Mouse (Mus musculus): Measurements from ENCODE around the gene Tbc1d10a. TPM values are rescaled to one million over a fixed set of nuclear protein-coding genes. Genes with fewer than 3 reads are reported as not detected.
A peak's percentile ranks its signal among the peaks of the same experiment; 100 is the strongest.

The Tbc1d10a gene
- polyA plus RNA-seq (2012; ENCODE audit: insufficient read depth, insufficient read length, missing spikeins) = 16.2 and 17.8 TPM in 2 replicates

DNA sequence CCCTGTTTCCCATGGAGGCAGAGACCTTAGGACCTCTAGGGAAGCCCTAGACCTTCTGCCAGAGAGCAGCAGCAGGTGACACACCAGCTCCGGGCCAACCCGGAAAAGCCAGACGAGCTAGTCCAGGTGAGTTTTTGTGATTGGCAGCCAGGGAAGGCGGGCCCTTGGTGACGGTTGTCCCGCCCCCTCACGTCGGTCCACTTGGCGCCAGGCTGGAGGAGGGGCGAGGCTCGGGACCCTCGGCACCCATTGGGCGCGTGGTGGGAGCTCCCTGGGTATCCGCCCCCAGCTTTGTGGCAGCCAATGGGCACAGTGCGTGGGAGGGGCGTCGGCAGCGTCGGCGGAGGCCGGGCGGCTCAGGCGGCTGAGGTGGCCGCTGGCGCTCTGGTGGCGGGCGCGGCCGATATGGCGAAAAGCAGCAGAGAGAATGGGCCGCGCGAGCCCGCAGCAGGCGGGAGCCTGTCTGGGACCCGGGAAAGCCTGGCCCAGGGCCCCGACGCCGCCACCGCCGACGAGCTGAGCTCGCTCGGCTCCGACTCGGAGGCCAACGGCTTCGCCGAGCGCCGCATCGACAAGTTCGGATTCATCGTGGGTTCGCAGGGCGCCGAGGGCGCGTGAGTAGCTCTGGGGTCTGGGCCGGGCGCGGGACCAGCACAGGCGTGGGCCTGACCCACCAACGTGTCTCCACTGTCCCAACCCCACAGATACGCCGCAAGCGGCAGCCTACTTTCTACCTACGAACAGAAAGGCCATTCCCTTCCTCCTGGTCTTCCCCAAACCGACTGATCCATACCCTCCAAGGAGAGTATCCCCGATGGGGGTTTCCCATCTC lies at the start of gene Tbc1d10a:
Gene Tbc1d10a, plus strand, starts transcription at position 304 of the 832 bp plus-strand sequence.
- Histone ChIP-seq H3K27ac (ENCODE audit: insufficient read depth, low read depth, low read length) (no peak within 1 kb of the TSS), H3K4me3 (ENCODE audit: insufficient read depth, low read length) (peak within 1 kb of the TSS; percentile 97), H3K4me1 (ENCODE audit: control insufficient read depth, insufficient read depth, low read length) (peaks cover 42% of the 10 kb centered on the region)
- TF ChIP-seq POLR2A (IDR thresholded peaks at IDR 0.05; ENCODE audit: borderline replicate concordance, low read depth, low read length) (no peak; the same call in 1 of the 2 replicates), CTCF (IDR thresholded peaks at IDR 0.05; ENCODE audit: low read depth, low read length) (no peak)

DNA sequence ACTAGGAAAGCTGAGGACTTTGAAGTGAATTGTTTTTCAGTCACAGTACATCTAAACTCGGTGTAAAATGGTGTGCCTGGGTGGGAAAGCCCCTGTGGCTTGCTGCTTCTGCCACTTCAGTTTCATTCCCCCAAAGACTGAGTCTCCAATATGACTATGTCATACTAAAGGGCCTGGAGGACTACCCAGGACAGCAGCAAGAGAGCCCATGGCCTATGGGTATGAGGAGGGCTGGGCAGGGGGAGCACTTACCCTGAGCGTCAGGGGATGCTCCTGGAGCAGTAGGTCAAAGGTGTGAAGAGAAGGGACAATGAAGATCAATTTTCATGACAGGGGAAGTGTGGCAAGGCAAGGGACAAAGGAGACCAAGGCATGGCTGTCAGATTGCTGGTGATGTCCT lies 47.6 kb upstream of the Tbc1d10a start:
- Histone ChIP-seq H3K27ac (ENCODE audit: insufficient read depth, low read depth, low read length) (no peak overlapping the region), H3K4me3 (ENCODE audit: insufficient read depth, low read length) (no peak overlapping the region), H3K4me1 (ENCODE audit: control insufficient read depth, insufficient read depth, low read length) (peaks cover 10% of the 10 kb centered on the region)
- TF ChIP-seq CTCF (IDR thresholded peaks at IDR 0.05; ENCODE audit: low read depth, low read length) (no peak), POLR2A (IDR thresholded peaks at IDR 0.05; ENCODE audit: borderline replicate concordance, low read depth, low read length) (no peak)

DNA sequence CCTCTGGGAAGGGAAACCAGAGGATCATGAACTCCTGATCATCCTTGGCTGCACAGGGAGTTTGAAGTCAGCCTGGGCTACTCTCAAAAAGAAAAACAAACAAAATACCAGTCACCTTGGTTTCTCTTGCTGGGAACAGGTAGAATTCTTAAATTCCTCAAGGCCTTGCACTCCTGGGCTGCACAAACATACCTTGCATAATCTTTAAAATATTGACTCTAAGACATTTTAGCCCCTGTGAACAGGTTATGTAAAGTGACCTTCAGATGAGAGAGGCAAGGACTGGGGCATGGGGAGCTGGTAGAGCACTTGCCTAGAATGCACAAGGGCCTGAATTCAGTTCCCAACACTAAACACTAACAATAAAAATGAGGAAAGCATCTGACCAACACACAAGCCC lies 45.1 kb upstream of the Tbc1d10a start:
- Histone ChIP-seq H3K4me3 (ENCODE audit: insufficient read depth, low read length) (no peak overlapping the region), H3K4me1 (ENCODE audit: control insufficient read depth, insufficient read depth, low read length) (peaks cover 7% of the 10 kb centered on the region), H3K27ac (ENCODE audit: insufficient read depth, low read depth, low read length) (no peak overlapping the region)
- TF ChIP-seq POLR2A (IDR thresholded peaks at IDR 0.05; ENCODE audit: borderline replicate concordance, low read depth, low read length) = no peak
- TF ChIP-seq CTCF (IDR thresholded peaks at IDR 0.05; ENCODE audit: low read depth, low read length) = no peak

DNA sequence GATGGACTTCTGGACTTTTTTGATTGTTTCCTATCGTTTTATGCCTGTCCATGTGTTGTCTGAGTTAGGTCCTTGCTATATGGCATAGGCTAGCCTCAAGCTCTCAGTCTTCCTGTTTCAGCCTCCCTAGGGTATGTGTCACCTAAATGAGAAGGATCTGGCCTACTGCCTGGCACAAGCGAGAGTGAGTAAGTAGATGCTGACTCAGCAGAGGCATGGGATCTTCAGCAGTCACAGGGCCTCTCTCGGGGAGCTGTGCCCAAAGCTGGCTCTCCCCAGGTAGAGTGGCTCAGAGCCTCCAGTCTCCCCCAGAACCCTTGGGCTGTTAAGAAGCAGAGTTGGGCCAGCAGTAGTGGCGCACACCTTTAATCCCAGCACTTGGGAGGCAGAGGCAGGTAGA lies 44.2 kb upstream of the Tbc1d10a start:
- Histone ChIP-seq H3K4me1 (ENCODE audit: control insufficient read depth, insufficient read depth, low read length) (peaks cover 7% of the 10 kb centered on the region), H3K4me3 (ENCODE audit: insufficient read depth, low read length) (no peak overlapping the region), H3K27ac (ENCODE audit: insufficient read depth, low read depth, low read length) (no peak overlapping the region)
- TF ChIP-seq POLR2A (IDR thresholded peaks at IDR 0.05; ENCODE audit: borderline replicate concordance, low read depth, low read length) = no peak
- TF ChIP-seq CTCF (IDR thresholded peaks at IDR 0.05; ENCODE audit: low read depth, low read length) = no peak

DNA sequence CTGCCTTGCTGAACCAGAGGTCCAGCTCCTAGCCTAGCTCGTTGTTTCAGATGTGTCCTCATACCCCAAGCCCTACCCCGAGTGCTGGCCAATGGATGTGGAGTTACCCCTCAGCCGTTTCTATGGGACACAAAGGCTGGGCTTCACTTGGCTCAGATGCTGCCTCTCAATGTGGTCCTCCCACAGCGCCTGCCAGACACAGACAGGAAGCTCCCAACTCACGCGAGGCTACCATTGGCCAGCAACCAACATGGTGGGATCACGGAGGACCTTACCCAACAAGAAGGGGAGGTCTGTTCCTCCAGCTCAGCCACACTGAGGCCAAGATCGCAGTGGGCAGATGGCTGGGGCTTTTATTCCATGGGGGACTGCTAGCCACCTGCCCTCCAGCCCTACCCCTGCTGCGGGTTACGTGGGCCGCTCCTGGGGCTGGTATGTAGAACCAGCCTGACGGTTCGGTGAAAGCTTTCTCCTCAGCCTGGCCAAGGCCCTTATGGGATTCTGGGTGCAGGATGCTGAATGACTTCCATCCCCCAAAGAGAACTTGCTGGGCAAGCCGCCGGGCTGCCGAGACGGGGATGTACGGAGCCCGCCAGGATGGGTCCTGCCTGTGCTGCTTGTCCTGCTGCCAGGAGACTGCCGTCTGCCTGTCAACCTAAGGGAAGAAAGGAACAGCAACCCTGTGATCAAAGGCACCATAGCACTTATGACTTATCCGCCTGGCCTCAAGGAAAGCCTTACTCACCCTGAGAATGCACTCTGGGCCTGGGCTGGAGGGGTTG lies 43.1 kb upstream of the Tbc1d10a start:
- Histone ChIP-seq H3K4me3 (ENCODE audit: insufficient read depth, low read length) (no peak overlapping the region), H3K27ac (ENCODE audit: insufficient read depth, low read depth, low read length) (no peak overlapping the region), H3K4me1 (ENCODE audit: control insufficient read depth, insufficient read depth, low read length) (peaks cover 7% of the 10 kb centered on the region)
- TF ChIP-seq CTCF (IDR thresholded peaks at IDR 0.05; ENCODE audit: low read depth, low read length) (no peak), POLR2A (IDR thresholded peaks at IDR 0.05; ENCODE audit: borderline replicate concordance, low read depth, low read length) (no peak)

DNA sequence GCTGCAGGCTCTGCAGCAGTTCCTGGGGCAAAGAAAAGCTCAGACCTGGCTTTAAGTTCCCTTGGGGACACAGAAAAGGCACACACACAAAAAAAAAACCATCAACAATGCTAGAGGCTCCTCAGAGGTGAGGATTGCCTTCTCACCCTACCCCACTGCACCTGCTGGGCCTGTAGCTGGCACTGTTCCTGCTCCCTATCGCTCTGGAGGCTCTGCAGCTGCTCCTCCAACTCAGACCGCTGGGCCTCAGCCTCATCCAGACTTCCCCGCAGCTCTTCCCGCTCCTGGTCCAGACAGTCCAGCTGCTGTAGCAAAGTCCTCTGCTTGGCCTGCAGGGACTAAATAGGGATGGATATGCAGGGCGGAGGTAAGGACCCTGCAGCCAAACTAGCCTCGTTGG lies 40.2 kb upstream of the Tbc1d10a start:
- Histone ChIP-seq H3K4me1 (ENCODE audit: control insufficient read depth, insufficient read depth, low read length) (peaks cover 7% of the 10 kb centered on the region), H3K27ac (ENCODE audit: insufficient read depth, low read depth, low read length) (no peak overlapping the region), H3K4me3 (ENCODE audit: insufficient read depth, low read length) (no peak overlapping the region)
- TF ChIP-seq CTCF (IDR thresholded peaks at IDR 0.05; ENCODE audit: low read depth, low read length) (no peak), POLR2A (IDR thresholded peaks at IDR 0.05; ENCODE audit: borderline replicate concordance, low read depth, low read length) (no peak)

DNA sequence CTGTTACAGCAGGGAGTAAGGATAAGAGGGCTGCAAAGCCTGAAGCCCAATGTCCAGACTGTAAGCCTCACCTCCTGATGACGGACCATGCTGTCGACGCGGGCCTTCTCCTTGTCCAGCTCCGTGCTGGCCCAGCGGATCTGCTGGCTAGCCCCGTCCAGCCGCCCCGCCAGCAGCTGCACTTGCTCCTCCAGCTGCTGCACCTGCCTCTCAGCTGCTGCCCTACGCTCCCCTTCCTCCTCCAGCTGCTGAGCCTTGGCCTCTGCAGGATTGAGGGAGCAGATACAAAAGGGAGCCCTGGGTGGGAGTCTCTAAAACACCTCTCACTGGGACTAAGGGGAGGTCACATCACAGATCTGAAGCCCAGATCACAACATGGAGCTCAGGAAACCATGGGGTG lies 39.5 kb upstream of the Tbc1d10a start:
- no peak overlapping the region for H3K27ac ChIP-seq (ENCODE audit: insufficient read depth, low read depth, low read length)
- no peak overlapping the region for H3K4me3 ChIP-seq (ENCODE audit: insufficient read depth, low read length)
- TF ChIP-seq POLR2A (IDR thresholded peaks at IDR 0.05; ENCODE audit: borderline replicate concordance, low read depth, low read length) (no peak), CTCF (IDR thresholded peaks at IDR 0.05; ENCODE audit: low read depth, low read length) (no peak)
- H3K4me1 ChIP-seq (ENCODE audit: control insufficient read depth, insufficient read depth, low read length) = peaks cover 4% of the 10 kb centered on the region

DNA sequence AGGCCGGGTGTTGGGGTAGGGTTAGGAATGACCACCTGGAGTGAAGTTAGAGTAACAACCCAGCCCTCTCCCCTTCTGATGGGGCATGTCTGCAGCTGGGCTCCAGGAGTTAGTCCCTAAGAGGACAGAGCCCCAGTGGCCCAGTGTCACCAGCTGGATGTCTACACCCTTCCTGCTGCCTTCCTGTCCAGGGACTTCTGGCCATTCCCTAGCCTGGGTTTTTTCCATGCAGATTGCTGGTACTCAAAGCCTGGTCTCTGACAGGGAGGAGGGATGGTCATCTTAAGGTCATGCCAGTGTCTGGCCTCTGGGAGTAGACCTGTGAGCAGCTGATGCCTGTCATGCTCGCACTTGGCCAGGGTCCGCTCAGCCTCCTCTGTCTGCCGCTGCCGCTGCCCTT lies 38.5 kb upstream of the Tbc1d10a start:
- H3K4me3 ChIP-seq (ENCODE audit: insufficient read depth, low read length) = no peak overlapping the region
- no peak for TF ChIP-seq POLR2A (IDR thresholded peaks at IDR 0.05; ENCODE audit: borderline replicate concordance, low read depth, low read length)
- TF ChIP-seq CTCF (IDR thresholded peaks at IDR 0.05; ENCODE audit: low read depth, low read length) = no peak
- no peak overlapping the region for H3K27ac ChIP-seq (ENCODE audit: insufficient read depth, low read depth, low read length)
- no peaks in the 10 kb centered on the region for H3K4me1 ChIP-seq (ENCODE audit: control insufficient read depth, insufficient read depth, low read length)

DNA sequence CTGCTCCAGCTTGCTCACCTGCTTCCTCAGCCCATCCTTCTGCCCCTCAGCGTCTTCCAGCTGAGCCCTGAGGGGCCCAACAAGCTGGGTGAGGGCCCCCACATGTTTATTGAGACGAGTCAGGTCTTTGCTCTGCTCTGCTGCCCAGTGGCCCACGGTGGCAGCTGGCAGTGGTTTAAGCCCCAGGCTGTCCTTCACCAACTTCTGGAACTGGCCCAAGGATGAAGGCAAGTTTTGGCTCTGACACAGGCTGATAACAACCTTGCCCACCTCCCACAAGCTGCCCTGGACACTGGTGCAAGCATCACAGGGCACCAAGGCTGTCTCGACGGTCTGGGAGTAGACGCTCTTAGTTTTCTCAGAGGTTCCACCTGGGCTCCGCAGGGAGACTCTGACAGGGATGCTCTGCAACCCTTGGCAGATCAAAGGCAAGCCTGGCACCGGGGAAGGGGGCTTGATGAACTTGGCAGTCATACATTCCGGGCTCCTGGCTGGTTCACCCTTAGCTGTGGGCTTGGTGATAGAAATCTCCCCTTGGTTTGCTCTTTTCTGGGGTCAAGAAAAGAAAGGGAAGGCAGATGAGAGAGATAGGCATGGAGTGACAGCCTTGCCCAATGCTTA lies 37.9 kb upstream of the Tbc1d10a start:
- H3K4me1 ChIP-seq (ENCODE audit: control insufficient read depth, insufficient read depth, low read length) = no peaks in the 10 kb centered on the region
- no peak overlapping the region for H3K4me3 ChIP-seq (ENCODE audit: insufficient read depth, low read length)
- no peak overlapping the region for H3K27ac ChIP-seq (ENCODE audit: insufficient read depth, low read depth, low read length)
- TF ChIP-seq POLR2A (IDR thresholded peaks at IDR 0.05; ENCODE audit: borderline replicate concordance, low read depth, low read length) (no peak), CTCF (IDR thresholded peaks at IDR 0.05; ENCODE audit: low read depth, low read length) (no peak)

Data from bone marrow macrophage, adult 2 months (primary cell).